Mouse (Mus musculus) skeletal muscle tissue, postnatal 0 days (tissue): Measurements from ENCODE around the gene Ear14. TPM values are rescaled to one million over a fixed set of nuclear protein-coding genes. Genes with fewer than 3 reads are reported as not detected.

ENCODE experiments used
- polyA plus RNA-seq: library from polyadenylated mRNA; unstranded; fragments of >200 nt; fragmentation: Nextera tagmentation; extraction: Ambion mirVana; gene quantifications from 2 replicates; pipeline ENCODE4 v1.2.1, GENCODE M21; 2015

Ear14 gene
- polyA plus RNA-seq: not detected in 2 replicates

GRCm38 (mm10) chr14:51203115-51203514 is at the start of gene Ear14:
Ear14 (plus strand) TSS chr14:51203391.

GRCm38 (mm10) chr14:51161976-51162375 is 41.2 kb upstream of the Ear14 start, which contains the start of gene Rnase2b:
Rnase2b (plus strand) TSS chr14:51162260.

GRCm38 (mm10) chr14:51199098-51200023 is 3.8 kb upstream of the Ear14 start, which contains the start of gene Ang2:
Ang2 (minus strand) TSS chr14:51199148.

Other genes with a start within 250 kb of the Ear14 start
- gene Pnp2, start 247.4 kb upstream of the Ear14 start, polyA plus RNA-seq: 0.85 TPM in 1 of 2 replicates, not detected in the other
- 0.37 and 0.39 TPM in 2 replicates for gene Rnase10, start 195.6 kb upstream of the Ear14 start, polyA plus RNA-seq
- gene Rnase9, start 161.5 kb upstream of the Ear14 start, polyA plus RNA-seq: not detected in 2 replicates
- not detected in 2 replicates for gene Rnase11, start 153.2 kb upstream of the Ear14 start, polyA plus RNA-seq
- gene Rnase12, start 145.7 kb upstream of the Ear14 start, polyA plus RNA-seq: 0.31 TPM in 1 of 2 replicates, not detected in the other
- not detected in 2 replicates for gene Olfr750, start 129.0 kb upstream of the Ear14 start, polyA plus RNA-seq
- gene Rnase4, start 112.3 kb upstream of the Ear14 start, polyA plus RNA-seq: 57.8 and 74.4 TPM in 2 replicates
- gene Ang, start 112.2 kb upstream of the Ear14 start, polyA plus RNA-seq: 8.0 and 8.7 TPM in 2 replicates
- gene Eddm3b, start 89.0 kb upstream of the Ear14 start, polyA plus RNA-seq: not detected in 2 replicates
- gene Rnase6, start 79.5 kb upstream of the Ear14 start, polyA plus RNA-seq: 0.44 and 0.60 TPM in 2 replicates
- 2.5 TPM in 1 of 2 replicates, not detected in the other for gene Rnase1, start 56.6 kb upstream of the Ear14 start, polyA plus RNA-seq
- gene Rnase2b, start 41.1 kb upstream of the Ear14 start, polyA plus RNA-seq: not detected in 2 replicates
- not detected in 2 replicates for gene Ang2, start 4.2 kb upstream of the Ear14 start, polyA plus RNA-seq
- not detected in 2 replicates for gene Rnase2a, start 52.7 kb downstream of the Ear14 start, polyA plus RNA-seq
- not detected in 2 replicates for gene Gm7247, start 158.4 kb downstream of the Ear14 start, polyA plus RNA-seq
- not detected in 2 replicates for gene Vmn2r88, start 207.4 kb downstream of the Ear14 start, polyA plus RNA-seq
- gene Vmn2r89, start 248.5 kb downstream of the Ear14 start, polyA plus RNA-seq: not detected in 2 replicates